19 mouse cellular contexts compared by ENCODE assay signal in the genomic region with DNA sequence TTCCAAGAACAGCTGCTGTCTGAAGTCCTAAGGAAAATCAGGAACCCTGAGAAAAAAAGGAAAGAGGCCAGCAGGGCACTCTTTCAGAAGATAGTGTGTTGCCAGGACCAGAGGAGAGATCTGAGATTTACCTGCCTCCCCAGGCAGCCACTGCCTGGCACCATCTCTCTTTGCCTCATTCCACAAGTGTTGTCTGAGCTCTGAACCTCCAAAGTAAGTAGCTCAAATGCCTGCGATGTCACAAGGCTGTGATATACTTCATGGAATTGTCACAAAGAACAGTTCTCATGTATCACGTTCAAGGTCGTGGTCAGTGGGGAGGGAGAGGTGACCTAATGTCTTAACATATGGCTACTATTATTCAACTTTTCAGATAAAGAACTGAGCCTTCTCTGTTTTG. TPM values are rescaled to one million over a fixed set of nuclear protein-coding genes. Genes with fewer than 3 reads are reported as not detected.
"Had no signal": no experiment of that assay in that cellular context is flagged by ENCODE, and none has a peak within 500 bp of the region (broad histone marks: within the 10 kb centered on the region; RNA-seq: fewer than 3 reads in every experiment).

No protein-coding gene starts in this region.

- H3K27me3 ChIP-seq: liver, embryonic 15.5 days; lung, embryonic 15.5 days; megakaryocyte, embryonic 14.5 days; midbrain, embryonic 13.5 days; midbrain, embryonic 15.5 days; neural tube, embryonic 12.5 days; stomach, embryonic 15.5 days had no signal

- H3K4me3 ChIP-seq: liver, embryonic 15.5 days; lung, embryonic 15.5 days; megakaryocyte, embryonic 14.5 days; midbrain, embryonic 13.5 days; midbrain, embryonic 15.5 days; neural tube, embryonic 12.5 days; stomach, embryonic 15.5 days had no signal

- ATAC-seq: liver, postnatal 0 days; lung, postnatal 0 days; midbrain, embryonic 13.5 days; midbrain, embryonic 15.5 days had no signal

- H3K9ac ChIP-seq: liver, embryonic 15.5 days; liver, postnatal 0 days; lung, embryonic 15.5 days; midbrain, embryonic 13.5 days; midbrain, embryonic 15.5 days; neural tube, embryonic 12.5 days; stomach, embryonic 15.5 days had no signal

- H3K9me3 ChIP-seq: liver, embryonic 15.5 days; lung, embryonic 15.5 days; megakaryocyte, embryonic 14.5 days; midbrain, embryonic 13.5 days; midbrain, embryonic 15.5 days; neural tube, embryonic 12.5 days; stomach, embryonic 15.5 days had no signal

- H3K4me2 ChIP-seq: liver, embryonic 15.5 days; lung, embryonic 15.5 days; midbrain, embryonic 11.5 days; midbrain, embryonic 13.5 days; midbrain, embryonic 15.5 days; neural tube, embryonic 12.5 days; stomach, embryonic 15.5 days had no signal

- H3K27ac ChIP-seq: liver, embryonic 15.5 days; lung, embryonic 15.5 days; macrophage; midbrain, embryonic 13.5 days; midbrain, embryonic 15.5 days; neural tube, embryonic 12.5 days; stomach, embryonic 15.5 days; stomach, postnatal 0 days had no signal

- DNase-seq: liver, postnatal 0 days; lung, adult 2 months; lung, postnatal 14 days; lung, postnatal 36 days; right cerebral cortex, postnatal 14 days; thymus, adult 18-20 months; thymus, postnatal 14 days; thymus, postnatal 36 days had no signal

RNA-seq across cellular contexts. Expression of a gene that starts 8.6 kb away (rescaled TPM):
- polyA plus RNA-seq: liver, embryonic 15.5 days had no signal
